Mouse (Mus musculus): ENCODE results near the gene Samd1. TPM values are rescaled to one million over a fixed set of nuclear protein-coding genes. Genes with fewer than 3 reads are reported as not detected.

Gene Samd1
- total and polyA plus RNA-seq, 3 experiments: 111 to 121 TPM; not detected in 1

- Histone ChIP-seq H3K27me3 (ENCODE audit: control insufficient read depth in 1 of 2, insufficient read depth in 2 of 2, low read length in 2 of 2) (no peaks in the 10 kb centered on the region), H3K9me3 (replicated peaks; ENCODE audit: insufficient read depth, low read length) (no peaks in the 10 kb centered on the region), H3K79me2 (ENCODE audit: control insufficient read depth, insufficient read depth, low read length, poor library complexity) (no peaks in the 10 kb centered on the region), H3K9ac (ENCODE audit: control insufficient read depth, low read depth, low read length, poor library complexity, severe bottlenecking) (no peak overlapping the region), H3K27ac (ENCODE audit: control insufficient read depth, low read depth, low read length) (no peak overlapping the region), H3K36me3 (ENCODE audit: control insufficient read depth in 1 of 2, insufficient read depth in 2 of 2, low read length in 2 of 2) (peaks cover 0 to 6% of the 10 kb centered on the region in 2 experiments; a peak in 3 of 4 replicates), H3K4me3 (ENCODE audit: control insufficient read depth in 1 of 2, insufficient read depth in 1 of 2, low read depth in 2 of 2, low read length in 2 of 2) (no peak overlapping the region), H3K4me1 (ENCODE audit: control insufficient read depth in 1 of 2, insufficient read depth in 2 of 2, low read length in 2 of 2) (peaks cover 8 to 11% of the 10 kb centered on the region in 2 experiments)
- TF ChIP-seq HCFC1 (IDR thresholded peaks at IDR 0.05; ENCODE audit: low read depth, low read length): no peak
- no peak for TF ChIP-seq ELF1 (IDR thresholded peaks at IDR 0.05; ENCODE audit: low read depth, low read length)
- no peak for TF ChIP-seq MXI1 (IDR thresholded peaks at IDR 0.05; ENCODE audit: low read depth, low read length)
- TF ChIP-seq CHD2 (IDR thresholded peaks at IDR 0.05; ENCODE audit: low read length): no peak
- TF ChIP-seq TBP (IDR thresholded peaks at IDR 0.05; ENCODE audit: low read depth, low read length): no peak
- no peak for TF ChIP-seq TAL1 (IDR thresholded peaks at IDR 0.05; ENCODE audit: low read length)
- no peak for TF ChIP-seq POLR2A (IDR thresholded peaks at IDR 0.05; ENCODE audit: control insufficient read depth in 1 of 2, insufficient read depth in 1 of 2, low read depth in 1 of 2, low read length in 2 of 2, poor library complexity in 1 of 2)
- DNase-seq (ENCODE audit: low read depth, low spot score): no peak
These were observed 15.9 kb upstream of the Samd1 start for GRCm38 (mm10) chr8:83981533-83981932.

GRCm38 (mm10) chr8:83982449-83982848 lies 15.0 kb upstream of the Samd1 start:
- Histone ChIP-seq H3K27me3 (ENCODE audit: control insufficient read depth in 1 of 2, insufficient read depth in 2 of 2, low read length in 2 of 2) (no peaks in the 10 kb centered on the region), H3K79me2 (ENCODE audit: control insufficient read depth, insufficient read depth, low read length, poor library complexity) (no peaks in the 10 kb centered on the region), H3K9ac (ENCODE audit: control insufficient read depth, low read depth, low read length, poor library complexity, severe bottlenecking) (no peak overlapping the region), H3K4me1 (ENCODE audit: control insufficient read depth in 1 of 2, insufficient read depth in 2 of 2, low read length in 2 of 2) (peaks cover 8 to 11% of the 10 kb centered on the region in 2 experiments), H3K36me3 (ENCODE audit: control insufficient read depth in 1 of 2, insufficient read depth in 2 of 2, low read length in 2 of 2) (peaks cover 0 to 6% of the 10 kb centered on the region in 2 experiments; a peak in 3 of 4 replicates), H3K27ac (ENCODE audit: control insufficient read depth, low read depth, low read length) (peak overlapping the region; percentile 48; the same call in 1 of the 2 replicates), H3K9me3 (replicated peaks; ENCODE audit: insufficient read depth, low read length) (no peaks in the 10 kb centered on the region), H3K4me3 (ENCODE audit: control insufficient read depth in 1 of 2, insufficient read depth in 1 of 2, low read depth in 2 of 2, low read length in 2 of 2) (no peak overlapping the region)
- peak; percentile 55 for DNase-seq (ENCODE audit: low read depth, low spot score)
- TF ChIP-seq ZC3H11A (IDR thresholded peaks at IDR 0.05; ENCODE audit: low read depth, low read length): no peak
- 0 out of 2 replicates have a peak, but pooled peaks have one; percentile 17 for TF ChIP-seq BHLHE40 (IDR thresholded peaks at IDR 0.05; ENCODE audit: borderline replicate concordance, low read depth, low read length)
- no peak for TF ChIP-seq KAT2A (conservative IDR thresholded peaks at IDR 0.05; ENCODE audit: low read depth, low read length)
- TF ChIP-seq CHD1 (IDR thresholded peaks at IDR 0.05; ENCODE audit: low read depth, low read length): no peak
- TF ChIP-seq NRF1 (IDR thresholded peaks at IDR 0.05; ENCODE audit: insufficient read depth, low read depth, low read length, poor library complexity, severe bottlenecking): no peak
- no peak for TF ChIP-seq POLR2AphosphoS2 (IDR thresholded peaks at IDR 0.05; ENCODE audit: low read length)
- no peak for TF ChIP-seq POLR2A (IDR thresholded peaks at IDR 0.05; ENCODE audit: control insufficient read depth in 1 of 2, insufficient read depth in 1 of 2, low read depth in 1 of 2, low read length in 2 of 2, poor library complexity in 1 of 2)
- no peak for TF ChIP-seq SMC3 (IDR thresholded peaks at IDR 0.05; ENCODE audit: low read depth, low read length)
- TF ChIP-seq MEF2A (IDR thresholded peaks at IDR 0.05; ENCODE audit: extremely low read depth, insufficient replicate concordance, low read depth, low read length, poor library complexity, severe bottlenecking): no peak
- peak; percentile 61; the same call in 1 of the 2 replicates for TF ChIP-seq MXI1 (IDR thresholded peaks at IDR 0.05; ENCODE audit: low read depth, low read length)
- TF ChIP-seq TAL1 (IDR thresholded peaks at IDR 0.05; ENCODE audit: low read length): no peak
- no peak for TF ChIP-seq ZMIZ1 (IDR thresholded peaks at IDR 0.05; ENCODE audit: low read depth, low read length)
- no peak for TF ChIP-seq MYB (IDR thresholded peaks at IDR 0.05; ENCODE audit: low read depth, low read length)
- TF ChIP-seq CTCF (IDR thresholded peaks at IDR 0.05 in 2 of 3, conservative IDR thresholded peaks at IDR 0.05 in 1 of 3; ENCODE audit: control insufficient read depth in 1 of 3, insufficient read depth in 1 of 3, low read depth in 2 of 3, low read length in 3 of 3, poor library complexity in 1 of 3, severe bottlenecking in 1 of 3): no peak
- no peak for TF ChIP-seq MAZ (IDR thresholded peaks at IDR 0.05; ENCODE audit: low read depth, low read length)
- TF ChIP-seq USF1 (IDR thresholded peaks at IDR 0.05; ENCODE audit: low read depth, low read length): peak; percentile 76
- no peak for TF ChIP-seq NELFE (IDR thresholded peaks at IDR 0.05; ENCODE audit: low read depth, low read length)
- no peak for TF ChIP-seq CHD2 (IDR thresholded peaks at IDR 0.05; ENCODE audit: low read length)
- 0 out of 2 replicates have a peak, but pooled peaks have one; percentile 48 for TF ChIP-seq MYC (IDR thresholded peaks at IDR 0.05; ENCODE audit: low read depth, low read length)
- TF ChIP-seq E2F4 (IDR thresholded peaks at IDR 0.05; ENCODE audit: borderline replicate concordance, low read depth, low read length): no peak
- TF ChIP-seq MAFK (IDR thresholded peaks at IDR 0.05; ENCODE audit: borderline replicate concordance, low read depth, low read length): no peak
- 0 out of 2 replicates have a peak, but pooled peaks have one; percentile 29 for TF ChIP-seq RCOR1 (IDR thresholded peaks at IDR 0.05; ENCODE audit: low read depth, low read length)
- TF ChIP-seq RAD21 (IDR thresholded peaks at IDR 0.05; ENCODE audit: low read depth, low read length): no peak
- TF ChIP-seq UBTF (IDR thresholded peaks at IDR 0.05; ENCODE audit: borderline replicate concordance, insufficient read depth, low read depth, low read length): no peak
- peak; percentile 52; the same call in 1 of the 2 replicates for TF ChIP-seq ETS1 (IDR thresholded peaks at IDR 0.05; ENCODE audit: low read depth, low read length)
- TF ChIP-seq GABPA (IDR thresholded peaks at IDR 0.05; ENCODE audit: low read depth, low read length): no peak
- peak; percentile 57 for TF ChIP-seq GATA1 (IDR thresholded peaks at IDR 0.05; ENCODE audit: low read depth, low read length)
- TF ChIP-seq ZNF384 (IDR thresholded peaks at IDR 0.05; ENCODE audit: low read depth, low read length): no peak

Data from MEL (cell line).